Mouse (Mus musculus): ENCODE data around the gene Agtpbp1.
"Not testable (repeated sequence)": the region's sequence is repeated elsewhere in the genome, so short reads cannot be mapped to it uniquely, and the experiment has no call there.

Gene Agtpbp1

GRCm38 (mm10) chr13:59480599-59481483 lies 104.2 kb downstream of the Agtpbp1 start:
- no peak for DNase-seq (ENCODE audit: low spot score)

DNA sequence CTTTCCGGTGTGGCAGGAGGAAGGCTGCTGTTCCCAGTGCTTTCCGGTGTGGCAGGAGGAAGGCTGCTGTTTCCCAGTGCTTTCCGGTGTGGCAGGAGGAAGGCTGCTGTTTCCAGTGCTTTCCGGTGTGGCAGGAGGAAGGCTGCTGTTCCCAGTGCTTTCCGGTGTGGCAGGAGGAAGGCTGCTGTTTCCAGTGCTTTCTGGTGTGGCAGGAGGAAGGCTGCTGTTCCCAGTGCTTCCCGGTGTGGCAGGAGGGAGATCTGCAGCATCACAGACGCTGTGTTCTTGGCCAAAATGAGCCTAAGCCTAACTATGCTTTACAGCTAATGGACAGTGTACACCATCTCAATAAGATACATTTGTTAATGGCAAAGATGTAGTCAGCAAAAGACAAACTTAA lies 107.1 kb downstream of the Agtpbp1 start:
- not testable (repeated sequence) for DNase-seq (ENCODE audit: low spot score)

- DNase-seq (ENCODE audit: low spot score) = no peak
Measured at GRCm38 (mm10) chr13:59477451-59477850, 107.6 kb downstream of the Agtpbp1 start.

- no peak for DNase-seq (ENCODE audit: low spot score)
Measured at GRCm38 (mm10) chr13:59474973-59475372, 110.1 kb downstream of the Agtpbp1 start.

GRCm38 (mm10) chr13:59473341-59473740 lies 111.7 kb downstream of the Agtpbp1 start:
- DNase-seq (ENCODE audit: low spot score) = no peak

DNA sequence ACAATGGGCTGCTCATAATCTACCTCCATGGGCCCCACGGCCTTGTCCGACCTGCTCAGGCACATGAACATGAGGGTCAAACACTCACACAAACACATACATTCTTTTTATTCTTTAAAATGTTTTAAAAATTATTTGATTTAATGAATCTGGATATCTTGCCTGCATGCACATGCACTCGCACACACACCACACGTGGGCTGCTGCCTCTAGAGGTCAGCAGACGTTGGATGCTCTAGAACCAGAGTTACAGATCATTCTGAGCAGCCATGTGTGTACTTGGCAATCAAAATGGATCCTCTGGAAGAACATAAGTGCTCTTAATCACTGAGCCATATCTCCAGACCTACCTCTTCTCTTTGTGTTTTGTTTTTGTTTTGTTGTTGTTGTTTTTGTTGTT lies 112.8 kb downstream of the Agtpbp1 start:
- no peak for DNase-seq (ENCODE audit: low spot score)

GRCm38 (mm10) chr13:59469701-59470100 lies 115.3 kb downstream of the Agtpbp1 start:
- DNase-seq (ENCODE audit: low spot score) = no peak

GRCm38 (mm10) chr13:59468181-59468802 lies 116.7 kb downstream of the Agtpbp1 start:
- DNase-seq (ENCODE audit: low spot score) = no peak

DNA sequence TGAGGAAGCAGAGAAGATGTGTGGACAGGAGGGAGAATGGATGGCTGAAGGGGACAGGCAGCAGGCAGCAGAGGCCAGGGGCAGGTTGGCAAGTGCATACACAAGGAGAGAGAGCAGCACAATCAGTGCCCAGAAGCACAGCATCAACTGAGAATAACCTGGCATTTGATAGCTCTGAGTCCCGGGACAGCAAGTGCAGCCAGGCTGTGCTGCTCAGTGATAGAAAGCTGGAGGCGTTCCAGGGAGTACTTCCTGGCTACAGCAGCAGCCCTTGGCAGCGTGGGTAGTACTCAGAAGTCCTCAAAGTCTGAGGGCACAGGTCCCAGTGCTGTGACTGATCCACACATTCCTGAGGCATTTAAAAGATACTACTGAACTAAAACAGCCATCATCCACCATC lies 117.4 kb downstream of the Agtpbp1 start:
- DNase-seq (ENCODE audit: low spot score) = no peak

DNA sequence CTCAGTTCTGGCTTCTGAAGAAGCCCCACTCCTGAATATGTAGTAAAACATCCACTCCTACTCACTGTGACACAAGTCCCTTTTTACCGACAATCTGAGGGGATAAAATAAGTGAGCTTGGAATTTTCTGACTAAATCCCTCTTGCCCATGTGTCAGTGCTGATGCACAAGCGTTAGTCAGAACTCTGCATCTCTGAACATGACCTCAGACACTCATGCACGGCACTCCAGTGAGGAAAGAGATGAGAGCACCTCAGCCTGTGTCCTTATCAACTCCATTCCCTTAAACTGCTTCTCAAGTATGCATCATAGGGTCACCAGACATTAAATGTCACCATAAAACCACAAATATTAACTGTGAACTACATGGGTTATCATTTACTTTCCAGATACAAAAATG lies 124.1 kb downstream of the Agtpbp1 start:
- no peak for DNase-seq (ENCODE audit: low spot score)

GRCm38 (mm10) chr13:59456203-59456602 lies 128.8 kb downstream of the Agtpbp1 start:
- no peak for DNase-seq (ENCODE audit: low spot score)

DNA sequence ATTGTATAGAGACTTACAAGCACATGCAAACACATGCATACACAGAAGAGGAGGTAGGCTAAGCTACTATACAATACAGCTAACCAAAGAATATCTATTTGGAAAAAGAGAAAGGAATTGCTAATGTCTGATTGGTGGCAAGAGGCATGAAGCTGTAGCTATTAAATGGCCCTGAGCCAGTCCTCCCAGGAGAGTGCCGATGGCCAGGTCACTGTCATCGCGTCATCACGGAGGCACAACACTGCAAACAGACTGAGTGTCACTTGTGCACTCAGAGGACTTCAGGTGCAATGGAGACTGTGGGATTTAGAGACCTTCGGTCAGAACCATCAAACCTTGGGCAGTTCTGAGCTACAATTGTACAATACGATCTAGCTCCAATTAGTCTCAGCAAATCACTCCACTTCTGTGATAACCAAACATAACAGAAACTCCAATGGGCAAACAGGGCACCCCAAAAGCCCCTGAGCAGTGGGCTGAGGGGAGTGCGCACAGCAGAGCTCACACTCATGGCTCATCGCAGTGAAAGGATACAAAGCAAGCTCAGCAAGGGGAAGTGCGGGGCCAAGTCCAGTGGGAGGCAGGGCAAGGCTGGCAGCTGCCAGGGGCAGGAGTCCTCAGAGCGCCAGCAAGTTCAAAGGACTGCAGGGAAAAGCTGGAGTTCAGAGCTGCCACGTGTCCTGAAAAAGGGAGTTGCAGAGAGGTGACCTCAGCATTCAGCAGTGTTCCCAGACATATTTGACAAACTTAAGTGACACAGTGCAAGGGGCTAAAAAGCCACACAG lies 130.8 kb downstream of the Agtpbp1 start:
- no peak for DNase-seq (ENCODE audit: low spot score)

GRCm38 (mm10) chr13:59453582-59453981 lies 131.4 kb downstream of the Agtpbp1 start:
- DNase-seq (ENCODE audit: low spot score) = no peak

GRCm38 (mm10) chr13:59453045-59453444 lies 132.0 kb downstream of the Agtpbp1 start:
- DNase-seq (ENCODE audit: low spot score) = peak; percentile 69

DNA sequence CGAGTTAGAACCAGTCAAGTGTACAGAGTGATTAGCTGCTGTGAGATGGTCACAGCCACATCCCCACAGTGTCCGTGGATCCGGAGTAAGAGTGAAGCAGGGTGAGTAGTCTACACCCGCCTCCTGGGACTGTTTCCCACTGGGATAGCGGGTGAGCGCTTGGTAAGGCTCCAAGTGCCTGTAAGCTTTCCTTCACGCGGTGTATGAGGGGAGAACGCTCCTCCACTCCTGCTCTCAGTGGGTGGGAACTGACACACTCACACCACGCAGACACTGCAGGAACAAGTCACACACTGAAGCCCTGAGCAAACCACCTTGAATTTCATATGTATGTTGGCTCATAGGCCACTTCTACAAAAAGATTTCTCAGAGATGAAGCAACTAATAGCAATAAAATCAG lies 134.2 kb downstream of the Agtpbp1 start:
- no peak for DNase-seq (ENCODE audit: low spot score)

DNA sequence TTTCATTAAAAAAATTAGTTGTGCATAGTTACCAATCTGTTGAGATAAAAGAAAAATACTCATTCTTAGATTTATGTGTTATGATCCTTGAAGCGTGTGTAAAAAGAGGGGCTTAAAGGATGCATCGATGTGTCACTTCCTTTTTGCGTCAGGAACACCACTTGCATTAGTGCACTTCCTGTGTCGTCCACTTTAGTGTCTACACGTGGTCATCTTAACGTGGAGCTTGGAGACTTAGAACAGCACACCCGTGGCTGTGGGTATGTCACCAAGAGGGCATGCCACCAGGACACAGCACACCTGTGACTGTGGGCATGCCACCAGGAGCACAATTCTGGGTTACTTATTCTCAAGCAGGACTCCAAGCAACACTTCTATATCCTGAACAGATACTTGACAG lies 137.9 kb downstream of the Agtpbp1 start:
- no peak for DNase-seq (ENCODE audit: low spot score)

GRCm38 (mm10) chr13:59445179-59445578 lies 139.8 kb downstream of the Agtpbp1 start:
- DNase-seq (ENCODE audit: low spot score) = no peak

GRCm38 (mm10) chr13:59444371-59444770 lies 140.7 kb downstream of the Agtpbp1 start:
- DNase-seq (ENCODE audit: low spot score) = no peak

DNA sequence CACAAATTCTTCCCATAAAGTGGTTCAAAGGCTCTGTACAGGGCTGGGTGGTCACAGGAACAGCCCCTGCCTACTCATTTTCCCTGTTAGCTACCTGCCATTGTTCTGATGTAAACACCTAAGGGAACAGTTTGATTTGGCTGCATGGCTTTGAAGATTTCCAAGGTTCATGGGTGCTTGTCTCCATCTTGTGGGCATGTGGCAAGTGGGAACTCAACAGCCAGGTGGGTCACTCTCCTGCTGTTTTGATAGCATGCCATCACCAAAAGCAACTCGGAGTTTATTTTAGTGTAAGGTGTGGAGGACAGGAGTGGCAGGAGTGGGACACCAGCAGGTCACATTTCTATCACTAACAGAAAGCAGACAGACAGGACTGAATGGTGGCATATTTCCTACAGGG lies 145.3 kb downstream of the Agtpbp1 start:
- no peak for DNase-seq (ENCODE audit: low spot score)

DNA sequence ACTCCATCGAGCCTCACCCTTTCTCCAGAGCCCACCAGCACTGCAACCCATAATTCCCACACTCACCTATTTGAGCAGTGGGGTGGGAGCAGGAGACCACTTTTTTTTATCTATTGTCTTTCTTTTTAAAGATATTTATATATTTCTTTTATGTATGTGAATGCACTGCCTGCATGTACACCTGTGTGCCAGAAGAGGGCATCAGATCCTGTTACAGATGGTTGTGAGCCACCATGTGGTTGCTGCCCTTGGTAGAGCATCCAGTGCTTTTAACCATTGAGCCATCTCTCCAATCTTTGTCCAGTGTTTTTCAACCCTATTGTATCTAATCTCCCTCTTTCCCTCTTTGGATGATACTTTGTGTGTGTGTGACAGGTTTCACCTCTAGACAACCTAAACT lies 150.5 kb downstream of the Agtpbp1 start:
- no peak for DNase-seq (ENCODE audit: low spot score)

DNA sequence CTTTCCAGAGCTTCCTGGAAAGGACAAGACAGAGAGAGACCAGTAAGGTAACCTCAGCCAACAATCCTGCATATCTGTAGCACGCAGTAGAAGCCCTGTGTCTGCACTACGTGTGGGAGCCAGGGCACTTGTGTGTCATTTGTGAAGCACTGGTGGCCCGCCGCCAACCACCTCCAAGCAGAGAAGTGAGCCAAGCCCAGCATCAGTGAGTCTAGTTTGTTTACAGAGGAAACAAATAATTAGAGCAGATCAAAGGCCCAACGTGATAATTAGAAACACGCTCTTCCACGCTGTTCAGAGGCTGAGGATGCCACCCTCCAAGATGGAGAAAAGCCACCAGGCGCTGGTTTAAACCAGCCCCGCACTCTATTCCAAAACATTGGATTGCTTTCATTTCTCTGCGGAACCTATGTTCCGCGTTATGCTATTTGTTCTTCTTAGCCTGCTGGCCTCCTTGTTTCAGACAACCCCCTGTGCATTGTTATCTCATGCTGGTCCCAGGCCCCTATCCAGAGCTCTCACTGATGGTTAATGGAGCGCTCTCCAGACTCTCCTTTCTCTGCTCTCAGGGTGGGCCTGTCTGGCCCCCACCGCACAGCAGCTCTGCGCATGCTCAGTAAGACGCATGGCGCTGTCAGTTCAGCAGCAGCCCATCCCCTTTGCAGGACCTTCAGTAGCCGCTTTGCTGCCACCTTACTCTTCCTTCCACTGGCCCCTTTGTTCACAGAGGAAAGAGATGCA lies 153.7 kb downstream of the Agtpbp1 start:
- peak; percentile 53 for DNase-seq (ENCODE audit: low spot score)

- no peak for DNase-seq (ENCODE audit: low spot score)
Measured at GRCm38 (mm10) chr13:59429369-59429768, 155.7 kb downstream of the Agtpbp1 start.

Data from embryo, embryonic 10.5 days (tissue).